Mouse (Mus musculus) neural tube, embryonic 14.5 days (tissue): ENCODE results near the gene Rabl6. TPM values are rescaled to one million over a fixed set of nuclear protein-coding genes. Genes with fewer than 3 reads are reported as not detected.

Experiments
- ATAC-seq: fragments of 200-750 bp; cut with Nextera tagmentation; 2 replicates; pipeline ENCODE4 v1.8.0; 2017; ENCODE audit warnings: low read depth, mild to moderate bottlenecking, moderate TSS enrichment, moderate library complexity
- H3K27ac ChIP-seq: fragments of 300-500 bp; sonication (generic); 2 replicates; pipeline ENCODE4 v1.5.1; 2014; ENCODE audit warnings: low read depth, mild to moderate bottlenecking, control low read depth, low read length, moderate library complexity, mixed read lengths
- H3K27me3 ChIP-seq: fragments of 300-500 bp; sonication (generic); 2 replicates; pipeline ENCODE4 v1.6.1; 2014; ENCODE audit warnings: low read length; ENCODE audit not compliant: control insufficient read depth, insufficient read depth
- H3K36me3 ChIP-seq: fragments of 300-500 bp; sonication (generic); 2 replicates; pipeline ENCODE4 v1.6.1; 2014; ENCODE audit warnings: low read length, mixed read lengths; ENCODE audit not compliant: control insufficient read depth, insufficient read depth
- H3K4me1 ChIP-seq: fragments of 300-500 bp; sonication (generic); 2 replicates; pipeline ENCODE4 v1.6.1; 2014; ENCODE audit warnings: low read length; ENCODE audit not compliant: control insufficient read depth, insufficient read depth
- H3K4me2 ChIP-seq: fragments of 300-500 bp; sonication (generic); 2 replicates; pipeline ENCODE4 v1.6.1; 2014; ENCODE audit warnings: mild to moderate bottlenecking, low read depth, low read length, control low read depth
- H3K4me3 ChIP-seq: fragments of 300-500 bp; sonication (generic); 2 replicates; pipeline ENCODE4 v1.5.1; 2014; ENCODE audit warnings: low read depth, low read length, control low read depth, mixed read lengths
- H3K9ac ChIP-seq: fragments of 300-500 bp; sonication (generic); replicated peaks from 2 replicates; pipeline ENCODE4 v1.6.1; 2014; ENCODE audit warnings: low read depth, mild to moderate bottlenecking, control low read depth, low read length, mixed read lengths
- H3K9me3 ChIP-seq: fragments of 300-500 bp; sonication (generic); 2 replicates; pipeline ENCODE4 v1.6.1; 2016; ENCODE audit warnings: low read length; ENCODE audit not compliant: control insufficient read depth
- WGBS: fragments of 180-500 bp; shearing (Covaris S2); extraction: QIAGEN DNeasy Blood & Tissue Kit; methylation state at CpG from one replicate; pipeline ENCODE4 v1.1.7; 2014; 5-methylcytosine and 5-hydroxymethylcytosine counted together
- polyA plus RNA-seq: library from polyadenylated mRNA; unstranded; fragments of >200 nt; fragmentation: Nextera tagmentation; extraction: Ambion mirVana; gene quantifications from 2 replicates; pipeline ENCODE4 v1.2.1, GENCODE M21; 2014

Gene Rabl6
- polyA plus RNA-seq, 1 experiment from 2014 or later, result 64.2 TPM

- Histone ChIP-seq H3K27ac (no peak overlapping the region), H3K4me1 (peaks cover 50% of the 10 kb centered on the region), H3K36me3 (peaks cover 7% of the 10 kb centered on the region; the same call in 1 of the 2 replicates), H3K9me3 (no peaks in the 10 kb centered on the region), H3K9ac (no peak overlapping the region), H3K4me2 (peak overlapping the region; percentile 23), H3K27me3 (peaks cover 41% of the 10 kb centered on the region), H3K4me3 (peak overlapping the region; percentile 7; the same call in 1 of the 2 replicates)
- WGBS, result 6% methylated on average over 27 of the region's 27 CpGs
- no peak for ATAC-seq
These were observed 28.4 kb downstream of the Rabl6 start for GRCm38 (mm10) chr2:25579737-25580460.

DNA sequence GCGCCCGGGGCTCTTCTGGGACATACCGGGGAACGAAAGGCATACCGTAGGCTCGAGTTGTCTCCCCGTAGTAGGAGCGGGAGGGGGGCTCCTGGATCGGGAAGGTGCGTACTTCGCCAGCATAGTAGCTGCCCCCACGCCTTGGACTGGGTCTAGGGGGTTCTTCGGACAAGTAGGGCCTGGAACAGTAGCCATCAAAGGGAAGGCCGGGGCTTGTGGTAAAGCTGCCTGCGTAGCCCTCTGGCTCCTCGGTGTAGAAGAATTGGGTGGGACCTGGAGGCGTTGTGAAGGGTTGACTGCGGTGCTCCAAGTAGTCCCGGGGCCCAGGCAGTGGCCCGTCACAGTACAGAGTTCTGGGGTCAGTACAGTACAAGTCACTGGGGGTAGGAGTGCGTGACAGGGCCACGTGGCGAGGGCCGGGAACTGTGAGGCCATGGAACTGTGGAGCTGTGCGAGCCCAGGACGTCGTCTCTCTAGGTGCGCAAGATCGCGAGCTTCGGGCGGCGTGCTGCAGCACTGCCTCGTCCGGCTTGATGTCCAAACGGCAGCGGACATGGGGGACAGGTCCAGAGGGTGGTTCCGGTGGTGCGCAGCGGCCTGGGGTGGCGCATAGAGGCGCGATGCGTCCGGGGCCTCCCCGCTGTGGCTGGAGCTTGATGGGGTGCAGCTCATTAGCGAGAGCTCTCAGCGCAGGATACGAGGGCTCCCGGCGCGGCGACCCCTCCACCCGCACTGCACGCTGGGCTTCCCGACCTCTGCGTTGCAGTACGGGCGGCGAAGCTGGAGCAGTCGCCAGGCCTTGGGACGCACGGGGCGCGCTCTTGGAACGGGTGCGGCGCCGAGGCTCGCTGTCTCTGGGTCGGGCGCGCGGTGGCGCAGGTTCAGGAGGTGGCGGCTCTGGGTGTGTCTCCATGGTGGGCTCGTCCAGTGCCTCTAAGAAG, 29.3 kb downstream of the Rabl6 start:
- peaks cover 41% of the 10 kb centered on the region for H3K27me3 ChIP-seq
- H3K9me3 ChIP-seq, result no peaks in the 10 kb centered on the region
- H3K4me1 ChIP-seq, result peaks cover 50% of the 10 kb centered on the region
- H3K4me3 ChIP-seq, result peak overlapping the region; percentile 7; the same call in 1 of the 2 replicates
- no peak for ATAC-seq
- H3K27ac ChIP-seq, result no peak overlapping the region
- H3K36me3 ChIP-seq, result peaks cover 5% of the 10 kb centered on the region; the same call in 1 of the 2 replicates
- WGBS, result 6% methylated on average over 76 of the region's 77 CpGs
- no peak overlapping the region for H3K9ac ChIP-seq
- H3K4me2 ChIP-seq, result peak overlapping the region; percentile 23

DNA sequence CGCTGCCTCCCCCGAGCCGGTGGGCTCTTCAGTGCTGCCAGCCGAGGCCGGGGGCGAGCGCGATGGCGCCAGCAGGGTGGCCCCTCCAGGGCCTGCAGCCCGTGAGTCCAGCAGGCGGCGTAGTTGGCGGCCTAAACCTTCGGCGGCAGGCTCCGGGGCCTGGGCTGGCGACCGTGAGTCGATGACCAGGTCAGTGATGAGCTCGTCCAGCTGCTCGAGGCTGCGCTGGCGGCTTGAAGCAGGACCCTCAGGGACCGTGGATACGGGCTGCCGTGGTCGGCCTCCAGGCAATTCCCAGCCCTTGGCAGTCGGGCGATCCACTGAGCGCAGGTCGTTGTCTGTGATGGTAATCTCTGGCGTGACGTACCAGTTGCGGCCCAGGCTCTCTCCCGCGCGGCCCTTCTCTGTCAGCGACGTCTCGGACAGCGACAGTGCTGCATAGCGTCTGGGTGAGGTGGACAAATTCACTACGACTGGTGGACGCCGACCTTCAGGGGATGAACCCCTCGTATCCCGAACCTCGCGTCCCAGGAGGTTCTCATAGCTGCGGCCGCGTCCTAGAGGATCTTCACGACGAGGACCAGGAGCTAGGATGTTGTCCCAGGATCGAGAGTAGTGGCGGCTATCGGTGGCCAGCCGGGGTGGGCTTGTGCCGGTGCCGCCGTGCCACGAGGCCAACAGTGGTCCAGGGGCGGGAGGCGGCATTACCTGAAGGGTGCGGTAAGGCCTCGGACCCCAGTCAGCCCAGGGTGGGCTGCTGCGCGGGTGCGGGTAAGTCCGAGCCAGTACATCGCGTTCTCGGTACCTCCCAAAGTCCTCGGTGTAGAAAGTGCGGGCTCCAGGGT, 30.1 kb downstream of the Rabl6 start:
- Histone ChIP-seq H3K27ac (no peak overlapping the region), H3K4me1 (peaks cover 55% of the 10 kb centered on the region), H3K27me3 (peaks cover 41% of the 10 kb centered on the region), H3K4me2 (peak overlapping the region; percentile 27), H3K4me3 (peak overlapping the region; percentile 16; the same call in 1 of the 2 replicates), H3K9me3 (no peaks in the 10 kb centered on the region), H3K36me3 (peaks cover 3% of the 10 kb centered on the region; the same call in 1 of the 2 replicates), H3K9ac (no peak overlapping the region)
- no peak for ATAC-seq
- 8% methylated on average over 74 of the region's 75 CpGs for WGBS

DNA sequence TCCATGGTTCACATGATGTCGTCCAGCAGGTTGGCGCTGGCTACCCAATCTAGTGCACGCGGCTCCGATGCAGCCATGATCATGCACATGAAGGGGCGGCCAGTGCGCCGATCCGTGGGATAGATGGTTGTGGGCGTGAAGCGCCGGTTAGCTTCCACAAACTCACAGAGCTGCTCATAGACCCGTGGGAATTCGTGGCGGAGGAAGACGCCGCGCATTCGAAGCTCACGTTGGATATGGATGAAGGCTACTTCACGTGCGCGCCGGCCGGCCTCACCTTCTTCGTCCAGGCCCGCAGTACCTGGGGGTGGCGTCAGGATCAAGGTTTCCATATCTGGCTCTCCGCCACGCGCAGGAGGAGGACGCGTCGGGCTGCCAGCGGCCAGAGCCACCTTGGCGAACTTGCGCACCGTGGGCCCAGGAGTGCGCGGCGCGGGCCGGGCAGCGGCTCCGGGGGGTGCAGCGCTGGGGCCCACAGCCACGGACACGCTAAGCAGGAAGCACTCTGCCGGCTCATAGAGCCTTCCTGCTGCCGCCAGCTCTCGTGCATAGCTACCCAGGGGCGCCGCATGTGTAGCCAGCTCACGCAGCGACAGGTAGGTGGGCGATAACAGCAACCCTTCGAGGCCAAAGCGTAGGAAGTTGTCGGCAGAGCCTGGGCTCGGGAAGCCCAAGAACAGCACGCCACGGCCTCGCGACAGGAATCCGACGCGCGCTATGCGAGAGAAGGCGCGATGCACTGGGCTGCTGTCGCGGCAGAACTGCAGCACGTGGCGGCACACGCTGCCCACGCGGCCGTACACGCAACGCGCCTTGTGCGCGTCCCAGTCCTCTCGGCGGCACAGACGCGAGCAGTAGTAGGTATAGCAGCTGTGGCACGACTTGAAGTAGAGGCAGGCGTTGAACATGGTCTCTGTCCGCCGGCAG, 31.1 kb downstream of the Rabl6 start:
- H3K4me3 ChIP-seq, result peak overlapping the region; percentile 16; the same call in 1 of the 2 replicates
- peaks cover 3% of the 10 kb centered on the region; the same call in 1 of the 2 replicates for H3K36me3 ChIP-seq
- peaks cover 46% of the 10 kb centered on the region for H3K4me1 ChIP-seq
- ATAC-seq, result no peak
- H3K27ac ChIP-seq, result no peak overlapping the region
- no peaks in the 10 kb centered on the region for H3K9me3 ChIP-seq
- 13% methylated on average over 91 of the region's 92 CpGs for WGBS
- H3K9ac ChIP-seq, result no peak overlapping the region
- H3K4me2 ChIP-seq, result peak overlapping the region; percentile 27
- peaks cover 41% of the 10 kb centered on the region for H3K27me3 ChIP-seq

- Histone ChIP-seq H3K36me3 (peaks cover 3% of the 10 kb centered on the region; the same call in 1 of the 2 replicates), H3K4me1 (peaks cover 39% of the 10 kb centered on the region), H3K4me2 (no peak overlapping the region), H3K27ac (no peak overlapping the region), H3K9ac (no peak overlapping the region), H3K9me3 (no peaks in the 10 kb centered on the region), H3K4me3 (no peak overlapping the region), H3K27me3 (peaks cover 41% of the 10 kb centered on the region)
- ATAC-seq, result no peak
- WGBS, result 78% methylated on average over 16 of the region's 16 CpGs
These were observed 32.1 kb downstream of the Rabl6 start for GRCm38 (mm10) chr2:25576028-25576850.

GRCm38 (mm10) chr2:25575432-25576027, 32.8 kb downstream of the Rabl6 start:
- H3K9me3 ChIP-seq, result no peaks in the 10 kb centered on the region
- WGBS, result 16% methylated on average over 21 of the region's 21 CpGs

More at GRCm38 (mm10) chr2:25575432-25576027, 32.8 kb downstream of the Rabl6 start:
- H3K9ac ChIP-seq, result peak overlapping the region; percentile 58
- H3K4me2 ChIP-seq, result peak overlapping the region; percentile 66
- peak overlapping the region; percentile 45 for H3K4me3 ChIP-seq
- H3K27ac ChIP-seq, result peak overlapping the region; percentile 82
- peaks cover 3% of the 10 kb centered on the region; the same call in 1 of the 2 replicates for H3K36me3 ChIP-seq
- peaks cover 34% of the 10 kb centered on the region for H3K4me1 ChIP-seq
- peaks cover 40% of the 10 kb centered on the region for H3K27me3 ChIP-seq
- peak; percentile 11; the same call in 1 of the 2 replicates for ATAC-seq
